In genomic region chr6:145120787-145121589, GRCm38 (mm10) we compare ENCODE assay signal across 8 mouse cellular contexts. TPM values are rescaled to one million over a fixed set of nuclear protein-coding genes. Genes with fewer than 3 reads are reported as not detected.
DNase-seq lines count a peak whose midpoint lies in the region; ATAC-seq and TF ChIP-seq lines count a peak whose summit lies in the region.

No protein-coding gene starts in this region.

- ATAC-seq in kidney, postnatal 0 days (replicated peaks; ENCODE audit: low FRiP score, low read depth) = no peak
- ATAC-seq in granulocyte monocyte progenitor cell, adult 5-6 weeks (replicated peaks; ENCODE audit: poor library complexity, severe bottlenecking) = peak; percentile 36
- ATAC-seq in liver, embryonic 12.5 days = no peak
- ATAC-seq in midbrain, embryonic 16.5 days = no peak

- no peaks in the 10 kb centered on the region for H3K4me1 ChIP-seq in kidney, postnatal 0 days (replicated peaks; ENCODE audit: insufficient read depth, low read length)
- H3K4me1 ChIP-seq in E14TG2a.4 (replicated peaks; ENCODE audit: low read depth, low read length) = peaks cover 45% of the 10 kb centered on the region
- H3K4me1 ChIP-seq in liver, embryonic 12.5 days = peaks cover 72% of the 10 kb centered on the region
- H3K4me1 ChIP-seq in midbrain, embryonic 16.5 days (ENCODE audit: control insufficient read depth, insufficient read depth, low read length) = peaks cover 8% of the 10 kb centered on the region

- H3K36me3 ChIP-seq in kidney, postnatal 0 days (ENCODE audit: insufficient read depth, low read length) = no peaks in the 10 kb centered on the region
- H3K36me3 ChIP-seq in E14TG2a.4 (ENCODE audit: insufficient read depth, low read length) = no peaks in the 10 kb centered on the region
- H3K36me3 ChIP-seq in liver, embryonic 12.5 days = no peaks in the 10 kb centered on the region
- H3K36me3 ChIP-seq in midbrain, embryonic 16.5 days (ENCODE audit: control insufficient read depth, insufficient read depth, low read length) = no peaks in the 10 kb centered on the region

- no peaks in the 10 kb centered on the region for H3K27me3 ChIP-seq in kidney, postnatal 0 days (ENCODE audit: insufficient read depth, low read length)
- no peaks in the 10 kb centered on the region for H3K27me3 ChIP-seq in E14TG2a.4 (ENCODE audit: insufficient read depth, low read length)
- no peaks in the 10 kb centered on the region for H3K27me3 ChIP-seq in liver, embryonic 12.5 days (replicated peaks)
- H3K27me3 ChIP-seq in midbrain, embryonic 16.5 days (ENCODE audit: control insufficient read depth, insufficient read depth, low read depth, low read length) = no peaks in the 10 kb centered on the region

- DNase-seq in kidney, postnatal 0 days (ENCODE audit: low spot score) = peak; percentile 40
- DNase-seq in kidney, adult 18-20 months = no peak
- peak; percentile 80 for DNase-seq in thymus, postnatal 14 days
- DNase-seq in cerebellum, adult 11 months = no peak

- peak overlapping the region; percentile 21; the same call in 1 of the 2 replicates for H3K4me2 ChIP-seq in kidney, postnatal 0 days (ENCODE audit: low read length)
- peak overlapping the region; percentile 60 for H3K4me2 ChIP-seq in liver, embryonic 12.5 days
- no peak overlapping the region for H3K4me2 ChIP-seq in midbrain, embryonic 16.5 days (ENCODE audit: low read length)

- 37% methylated on average over 18 of the region's 18 CpGs for WGBS in kidney, postnatal 0 days
- 6% methylated on average over 18 of the region's 18 CpGs for WGBS in liver, embryonic 12.5 days (ENCODE audit: insufficient replicate concordance)
- WGBS in midbrain, embryonic 16.5 days = 55% methylated on average over 18 of the region's 18 CpGs

- H3K9me3 ChIP-seq in kidney, postnatal 0 days (replicated peaks; ENCODE audit: low read length) = no peaks in the 10 kb centered on the region
- H3K9me3 ChIP-seq in E14TG2a.4 (ENCODE audit: low read length) = peaks cover 6% of the 10 kb centered on the region
- no peaks in the 10 kb centered on the region for H3K9me3 ChIP-seq in liver, embryonic 12.5 days (replicated peaks)
- no peaks in the 10 kb centered on the region for H3K9me3 ChIP-seq in midbrain, embryonic 16.5 days (replicated peaks; ENCODE audit: control insufficient read depth, low read length, poor library complexity, severe bottlenecking)

- TF ChIP-seq CTCF in kidney, postnatal 0 days (IDR thresholded peaks at IDR 0.05; ENCODE audit: low read depth) = no peak
- TF ChIP-seq CTCF in E14TG2a.4 (conservative IDR thresholded peaks at IDR 0.05; ENCODE audit: low read length) = no peak

- H3K9ac ChIP-seq in kidney, postnatal 0 days (ENCODE audit: low read depth, low read length) = no peak overlapping the region
- peak overlapping the region; percentile 59; the same call in 1 of the 2 replicates for H3K9ac ChIP-seq in liver, embryonic 12.5 days
- H3K9ac ChIP-seq in midbrain, embryonic 16.5 days (ENCODE audit: low read depth, low read length) = no peak overlapping the region

- no peak overlapping the region for H3K4me3 ChIP-seq in kidney, postnatal 0 days (replicated peaks; ENCODE audit: low read depth, low read length)
- H3K4me3 ChIP-seq in E14TG2a.4 (replicated peaks; ENCODE audit: low read length) = peak overlapping the region; percentile 78
- peak overlapping the region; percentile 49 for H3K4me3 ChIP-seq in liver, embryonic 12.5 days
- H3K4me3 ChIP-seq in midbrain, embryonic 16.5 days (ENCODE audit: low read depth, low read length) = no peak overlapping the region

- H3K27ac ChIP-seq in kidney, postnatal 0 days = no peak overlapping the region
- peak overlapping the region; percentile 77 for H3K27ac ChIP-seq in liver, embryonic 12.5 days
- no peak overlapping the region for H3K27ac ChIP-seq in midbrain, embryonic 16.5 days (ENCODE audit: low read length)

RNA-seq across cellular contexts. Expression of gene Lrmp, which starts 5.5 kb away (rescaled TPM):
- 0.87 and 1.0 TPM in 2 replicates for polyA plus RNA-seq in kidney, postnatal 0 days (2015; fragmentation: Nextera tagmentation; extraction: Ambion mirVana)
- total RNA-seq in granulocyte monocyte progenitor cell, adult 5-6 weeks (2014; fragmentation: Nextera tagmentation) = 64.7 and 94.7 TPM in 2 replicates
- 108 and 121 TPM in 2 replicates for total RNA-seq in granulocyte monocyte progenitor cell, adult 5-6 weeks (2017)
- 18.9 and 20.6 TPM in 2 replicates for polyA plus RNA-seq in liver, embryonic 12.5 days (2016; fragmentation: Nextera tagmentation; extraction: Ambion mirVana)
- polyA plus RNA-seq in midbrain, embryonic 16.5 days (2015; fragmentation: Nextera tagmentation; extraction: Ambion mirVana) = 0.61 and 0.75 TPM in 2 replicates

RNA-seq across cellular contexts. Expression of gene Bcat1, which starts 45.0 kb away (rescaled TPM):
- polyA plus RNA-seq in kidney, postnatal 0 days (2015; fragmentation: Nextera tagmentation; extraction: Ambion mirVana) = 5.8 TPM in 2 replicates
- total RNA-seq in granulocyte monocyte progenitor cell, adult 5-6 weeks (2014; fragmentation: Nextera tagmentation) = 0.52 TPM in 1 of 2 replicates, not detected in the other
- total RNA-seq in granulocyte monocyte progenitor cell, adult 5-6 weeks (2017) = 2.1 and 7.0 TPM in 2 replicates
- 0.93 and 1.5 TPM in 2 replicates for polyA plus RNA-seq in liver, embryonic 12.5 days (2016; fragmentation: Nextera tagmentation; extraction: Ambion mirVana)
- 104 and 106 TPM in 2 replicates for polyA plus RNA-seq in midbrain, embryonic 16.5 days (2015; fragmentation: Nextera tagmentation; extraction: Ambion mirVana)

Comparison
In these comparisons a context has a peak if more than half of its experiments do, and no peak if none do; other contexts are left out.
1. DNase-seq: peak in kidney, postnatal 0 days (single experiment) and thymus, postnatal 14 days (single experiment); none in kidney, adult 18-20 months (single experiment) and cerebellum, adult 11 months (single experiment).
2. H3K4me3 ChIP-seq: peak in E14TG2a.4 (single experiment) and liver, embryonic 12.5 days (single experiment); none in kidney, postnatal 0 days (single experiment) and midbrain, embryonic 16.5 days (single experiment).
3. RNA of gene Bcat1, which starts 45.0 kb away (polyA plus RNA-seq): 104 to 106 TPM in midbrain, embryonic 16.5 days; 5.8 TPM in kidney, postnatal 0 days and 0.93 to 1.5 TPM in liver, embryonic 12.5 days; every median in the first group is over 10 times any median in the second.